Mouse (Mus musculus): ENCODE measurements around the gene Lama1.

Gene Lama1

DNA sequence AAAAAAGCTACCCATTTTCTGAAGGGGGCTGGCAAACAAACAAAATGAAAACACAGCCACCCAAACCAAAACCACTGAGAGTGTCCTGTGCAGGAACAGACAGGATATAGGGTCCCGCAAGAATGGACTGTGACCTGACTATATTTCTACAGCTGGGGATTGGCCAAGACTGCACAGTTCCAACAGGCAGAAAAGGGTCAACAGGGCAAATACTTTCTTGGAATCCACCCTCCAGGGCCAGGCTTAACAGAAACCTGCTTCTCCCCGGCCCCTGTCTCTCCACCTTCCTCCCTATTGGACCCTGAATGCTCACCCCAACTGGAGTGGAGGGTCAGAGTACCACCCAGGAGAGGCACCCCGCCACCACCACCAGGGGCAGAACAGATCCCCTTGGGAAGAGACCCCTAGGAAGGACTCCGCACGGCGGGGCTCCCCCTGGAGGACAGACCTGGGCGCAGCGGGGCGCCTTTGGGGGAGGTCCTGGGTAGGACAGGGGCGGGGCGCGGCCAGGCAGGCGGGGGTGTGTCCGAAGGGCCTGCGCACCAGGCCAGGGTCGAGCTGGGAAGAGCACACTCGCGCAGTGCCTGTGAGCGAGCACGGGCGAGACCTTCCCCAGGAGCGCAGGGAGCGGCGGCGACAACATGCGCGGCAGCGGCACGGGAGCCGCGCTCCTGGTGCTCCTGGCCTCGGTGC, at the start of gene Lama1:
Lama1 (plus strand) TSS at position 566 of the 693 bp plus-strand sequence.
- no peak for DNase-seq (ENCODE audit: low spot score)

DNA sequence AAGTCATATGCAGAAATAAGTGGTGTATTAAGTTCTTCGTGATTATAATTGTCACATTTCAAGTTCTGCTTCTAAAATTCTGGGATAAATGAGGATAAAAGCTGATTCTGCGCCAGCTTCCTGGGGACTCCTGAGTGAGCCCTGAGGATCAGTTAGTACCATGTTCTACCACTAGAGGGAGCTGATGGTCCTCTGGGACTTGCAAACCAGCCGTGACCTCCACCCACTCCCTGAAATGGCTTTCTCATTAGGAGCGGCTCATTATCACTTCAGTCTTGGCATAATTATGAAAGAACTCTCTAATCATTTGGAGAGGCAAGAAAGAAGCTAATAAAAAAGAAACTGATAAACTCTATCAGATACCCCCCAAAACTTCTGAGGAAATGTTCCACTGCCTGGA, 45.6 kb upstream of the Lama1 start:
- DNase-seq (ENCODE audit: low spot score) = no peak

DNA sequence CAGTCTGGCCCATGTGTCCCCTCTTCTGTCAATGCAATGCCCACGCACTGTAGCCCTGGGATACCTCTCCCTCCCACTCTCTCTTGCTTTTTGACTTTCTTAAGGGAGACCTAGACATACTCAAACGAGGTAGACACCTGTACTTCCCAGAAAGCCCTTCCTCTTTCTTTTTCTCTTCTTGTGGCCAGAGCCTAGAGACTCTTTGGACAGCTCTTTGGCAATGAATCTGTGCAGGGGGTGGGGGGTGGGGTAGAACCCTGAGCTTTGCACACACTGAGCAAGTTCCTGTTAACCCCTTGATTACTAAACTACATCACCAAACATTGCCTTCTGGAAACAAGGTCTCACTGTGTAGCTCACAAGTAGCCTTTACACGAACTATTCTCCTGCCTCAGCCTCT, 32.8 kb upstream of the Lama1 start:
- DNase-seq (ENCODE audit: low spot score) = no peak

DNA sequence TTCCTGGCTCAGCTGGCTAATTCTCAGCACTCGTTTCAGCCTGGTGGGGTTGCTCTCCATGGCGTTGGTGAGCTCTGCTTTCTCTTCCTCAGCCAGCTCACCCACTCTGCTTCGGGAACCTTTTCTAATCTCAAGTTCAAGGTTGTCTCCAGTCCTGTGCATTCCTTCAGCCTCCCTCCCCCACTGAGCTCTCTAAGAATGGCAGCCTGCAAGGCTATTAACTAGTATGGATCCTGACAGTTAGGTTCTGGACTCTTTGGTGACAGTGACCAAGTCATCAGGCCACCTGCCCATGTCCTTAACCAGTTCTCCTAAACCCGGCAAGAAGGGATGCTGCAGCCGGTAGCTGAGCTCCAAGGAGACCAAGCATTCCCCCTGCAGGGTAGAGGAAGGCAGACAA, 30.1 kb upstream of the Lama1 start:
- DNase-seq (ENCODE audit: low spot score) = no peak

DNA sequence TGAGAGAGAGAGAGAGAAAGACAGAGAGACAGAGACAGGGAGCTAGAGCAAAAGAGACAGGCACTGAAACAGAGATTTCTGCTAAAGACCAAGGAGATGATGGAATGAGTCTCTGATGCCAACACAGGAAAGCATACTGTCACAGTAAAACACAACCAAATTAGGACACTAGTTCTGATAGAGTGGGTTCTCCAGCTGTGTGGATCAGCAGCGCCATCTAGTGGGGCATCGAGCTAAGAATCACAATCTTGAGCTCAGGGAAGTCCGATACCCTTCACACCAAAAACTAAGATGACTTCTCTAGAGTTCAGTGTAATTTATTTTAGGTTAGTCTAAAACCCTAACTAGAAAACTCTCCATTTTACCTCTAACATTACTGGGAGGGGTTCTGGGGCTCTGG, 29.1 kb upstream of the Lama1 start:
- no peak for DNase-seq (ENCODE audit: low spot score)

DNA sequence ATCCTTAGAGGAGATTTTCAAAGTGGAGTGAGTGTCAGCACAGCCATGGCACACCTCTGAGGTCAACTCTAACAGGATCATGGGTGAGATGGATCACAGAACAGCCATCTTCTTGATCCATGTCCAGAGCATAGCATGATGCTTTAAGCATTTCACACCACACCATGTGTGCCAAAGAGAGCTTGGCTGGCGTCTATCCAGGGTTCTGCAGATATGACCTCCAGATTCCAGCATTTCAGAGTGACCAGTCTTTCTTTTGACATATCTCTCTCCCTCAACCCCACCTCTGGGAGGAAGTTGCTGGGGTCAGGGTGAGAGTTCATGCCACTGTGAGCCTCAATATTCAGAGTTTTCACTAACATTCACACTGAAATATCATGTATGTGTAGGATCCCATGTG, 18.5 kb upstream of the Lama1 start:
- DNase-seq (ENCODE audit: low spot score) = no peak

DNA sequence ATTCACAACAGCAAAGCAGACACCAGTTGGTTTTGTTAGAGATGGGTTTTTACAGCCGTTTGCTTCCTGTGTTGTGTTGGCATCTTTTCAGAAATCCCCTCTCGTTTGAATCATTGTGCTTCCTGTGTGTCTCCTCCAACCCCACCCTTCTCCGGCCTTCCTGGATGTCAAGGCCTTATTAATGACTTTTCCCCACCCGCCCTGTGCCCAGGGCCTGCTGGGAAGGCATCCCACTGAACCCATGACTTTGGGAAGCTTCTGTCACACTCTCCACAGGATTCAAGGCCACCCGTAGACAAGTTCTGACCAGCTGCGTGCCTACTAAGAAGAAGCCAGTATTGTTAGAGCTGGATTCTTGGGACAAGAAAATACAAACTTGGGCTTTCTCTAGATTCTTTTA, 16.0 kb upstream of the Lama1 start:
- DNase-seq (ENCODE audit: low spot score) = no peak

DNA sequence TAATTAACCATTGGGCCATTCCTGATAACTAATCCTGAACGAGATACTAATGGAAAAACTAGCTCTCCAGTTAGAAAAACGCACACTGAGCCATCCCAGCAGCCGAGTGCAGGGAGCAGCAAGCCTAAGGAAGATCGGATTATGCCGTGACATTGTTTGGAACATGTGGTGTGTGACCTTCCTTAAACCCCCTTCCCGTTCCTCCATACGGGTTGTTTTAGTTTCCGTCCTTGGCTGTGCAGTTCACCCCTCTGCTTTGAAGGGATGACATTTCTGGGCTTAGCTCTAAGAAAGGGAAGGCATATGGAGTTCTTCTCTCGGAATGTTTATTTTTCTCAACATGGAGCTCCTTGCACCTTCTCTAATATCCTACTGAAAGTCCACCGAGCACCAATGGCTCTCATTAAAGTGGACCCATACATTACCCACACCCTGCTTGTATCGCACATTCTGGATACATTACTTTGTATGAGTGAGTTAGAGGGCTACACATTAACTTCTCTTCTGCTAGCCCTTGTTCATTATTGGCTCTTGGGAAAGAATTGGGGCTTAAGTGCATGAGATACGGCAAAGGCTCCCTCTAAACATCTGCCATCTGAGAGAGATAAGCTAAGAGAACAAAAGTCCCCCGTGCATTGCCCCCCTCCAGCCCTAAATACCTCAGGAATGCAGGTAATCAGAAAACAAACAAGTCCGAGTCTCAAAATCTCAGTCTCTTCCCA, 11.9 kb upstream of the Lama1 start:
- DNase-seq (ENCODE audit: low spot score) = no peak

DNA sequence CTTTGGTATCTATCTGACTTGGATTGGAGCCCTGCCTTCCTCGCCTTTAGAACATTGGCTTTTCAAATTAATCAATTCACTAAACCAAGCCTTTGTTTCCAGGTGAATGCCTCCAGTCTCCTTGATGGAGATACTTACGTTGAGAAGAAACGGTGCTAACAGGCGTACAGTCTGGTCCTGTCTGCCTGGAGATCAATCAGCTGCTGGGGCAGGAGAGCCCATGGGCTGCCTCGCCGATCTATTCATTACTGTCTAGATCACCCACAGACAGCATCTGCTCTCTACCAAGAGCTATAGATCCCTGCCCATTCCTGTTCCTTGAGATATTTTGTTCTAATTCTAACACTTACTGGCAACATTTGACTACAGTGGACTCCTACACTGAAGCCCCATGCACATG, 9.6 kb upstream of the Lama1 start:
- no peak for DNase-seq (ENCODE audit: low spot score)

DNA sequence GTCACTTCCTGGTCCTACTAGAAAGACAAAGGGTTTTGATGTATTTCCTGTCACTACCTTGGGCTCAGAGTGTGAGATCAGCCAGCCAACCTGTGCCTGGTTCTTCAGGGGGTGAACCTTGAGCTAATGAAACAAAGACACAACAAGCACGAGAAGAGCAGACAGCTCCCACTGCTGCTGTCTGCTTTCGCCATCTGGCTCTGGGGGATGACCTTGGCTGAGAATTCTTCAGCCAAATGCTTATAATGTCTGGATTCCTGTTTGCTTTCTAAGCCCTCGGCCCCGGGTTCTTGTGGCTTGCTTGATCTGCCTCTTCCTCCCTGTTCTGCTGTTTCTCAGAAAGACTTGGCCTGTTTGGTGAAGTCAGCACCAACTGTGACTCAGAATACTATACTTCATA, 6.4 kb upstream of the Lama1 start:
- DNase-seq (ENCODE audit: low spot score) = no peak

DNA sequence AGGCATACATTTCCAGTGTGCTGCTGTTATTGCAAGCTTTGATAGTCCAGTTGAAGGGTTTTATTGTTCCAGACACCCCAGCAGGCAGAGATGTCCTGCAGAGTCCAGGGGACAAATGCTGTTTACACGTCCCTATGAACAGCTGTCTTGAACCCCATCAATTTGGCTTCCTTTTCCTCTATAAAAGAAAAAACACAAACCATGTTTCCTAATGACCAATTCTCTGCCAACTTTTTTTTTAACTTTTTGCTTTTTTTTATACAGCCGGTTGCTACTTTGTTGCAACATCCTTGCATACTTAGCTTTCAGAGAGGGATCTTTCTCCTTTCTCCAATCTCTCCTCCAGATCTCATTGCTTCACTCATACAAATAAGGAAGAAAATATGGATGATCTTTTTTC, 4.4 kb upstream of the Lama1 start:
- DNase-seq (ENCODE audit: low spot score) = no peak

DNA sequence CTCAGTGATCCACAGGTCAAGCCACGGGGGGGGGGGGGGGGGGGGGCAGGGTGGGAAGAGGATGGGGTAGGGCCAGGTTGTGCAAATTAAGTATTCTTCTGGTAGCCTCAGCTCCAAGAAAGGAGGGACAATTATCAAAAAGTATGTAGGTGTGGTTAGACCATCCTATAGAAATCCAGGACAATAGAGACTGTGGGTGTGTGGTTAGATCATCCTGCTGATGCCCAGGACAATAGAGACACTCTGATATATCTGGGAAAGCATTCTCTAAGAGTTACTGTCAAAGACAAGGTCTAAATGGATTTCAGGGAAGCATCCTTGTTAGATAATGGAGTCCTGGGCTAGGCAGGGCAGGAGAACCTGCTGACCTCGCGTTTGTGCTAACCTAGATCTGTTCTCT, 3.2 kb upstream of the Lama1 start:
- DNase-seq (ENCODE audit: low spot score) = no peak

DNA sequence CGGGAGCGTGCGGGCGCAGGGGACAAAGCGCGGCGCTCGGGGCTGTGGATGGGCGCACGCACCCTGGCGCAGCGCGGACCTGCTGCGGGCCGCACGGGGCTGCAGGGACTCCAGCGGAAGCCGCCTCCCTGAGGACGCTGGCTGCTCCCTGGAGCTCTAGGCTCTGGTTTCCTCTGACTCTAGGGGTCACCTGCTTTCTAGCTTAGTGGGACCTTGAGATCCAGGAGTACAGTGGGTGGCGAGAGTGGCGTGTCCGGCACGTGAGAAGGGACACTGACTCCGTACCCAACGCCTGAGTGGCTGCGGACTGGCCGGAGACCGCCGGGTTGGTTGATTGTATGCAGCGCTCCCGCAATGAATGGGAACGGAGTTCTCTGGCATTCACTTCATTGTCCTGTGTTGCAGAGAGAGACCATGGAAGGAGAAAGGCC, 417 bp downstream of the Lama1 start:
- no peak for DNase-seq (ENCODE audit: low spot score)

DNA sequence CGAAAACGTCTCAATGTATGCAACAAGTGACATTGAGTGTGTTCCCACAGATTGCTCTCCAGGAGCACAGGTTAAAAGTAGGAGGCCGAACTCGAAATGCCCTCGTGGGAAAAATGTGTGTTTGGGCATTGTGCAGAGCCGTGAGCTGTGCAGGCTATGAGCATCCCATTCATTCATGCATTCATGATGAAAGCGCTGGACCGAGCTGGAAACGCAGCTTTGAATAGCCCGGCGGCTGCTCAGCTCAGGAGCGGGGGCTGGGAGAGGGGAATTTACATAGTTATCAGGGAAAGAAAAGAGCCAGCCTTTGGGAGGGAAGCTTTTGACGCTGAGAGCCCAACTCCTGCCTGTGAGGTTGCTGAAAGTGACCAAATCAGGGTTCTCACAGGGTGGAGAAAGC, 1.2 kb downstream of the Lama1 start:
- no peak for DNase-seq (ENCODE audit: low spot score)

DNA sequence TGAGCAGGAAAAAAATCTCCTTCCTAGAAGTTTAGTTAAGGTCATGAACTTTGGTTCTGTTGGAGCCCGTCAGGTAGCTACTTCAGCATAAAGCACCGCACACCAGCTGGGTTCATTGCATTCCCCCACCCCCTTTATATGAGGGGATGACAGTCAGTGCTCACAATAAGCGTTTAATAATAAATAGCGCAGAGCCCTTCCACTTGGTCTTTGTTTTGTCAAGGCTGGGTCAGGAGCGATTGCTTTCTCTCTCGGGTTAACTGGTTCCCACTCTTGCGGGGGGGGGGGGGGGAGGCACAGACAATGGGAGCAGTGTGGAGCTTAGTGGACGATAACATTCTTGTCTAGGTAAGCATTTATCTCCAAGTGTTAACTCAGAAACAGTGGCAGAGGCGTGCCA, 4.7 kb downstream of the Lama1 start:
- no peak for DNase-seq (ENCODE audit: low spot score)

DNA sequence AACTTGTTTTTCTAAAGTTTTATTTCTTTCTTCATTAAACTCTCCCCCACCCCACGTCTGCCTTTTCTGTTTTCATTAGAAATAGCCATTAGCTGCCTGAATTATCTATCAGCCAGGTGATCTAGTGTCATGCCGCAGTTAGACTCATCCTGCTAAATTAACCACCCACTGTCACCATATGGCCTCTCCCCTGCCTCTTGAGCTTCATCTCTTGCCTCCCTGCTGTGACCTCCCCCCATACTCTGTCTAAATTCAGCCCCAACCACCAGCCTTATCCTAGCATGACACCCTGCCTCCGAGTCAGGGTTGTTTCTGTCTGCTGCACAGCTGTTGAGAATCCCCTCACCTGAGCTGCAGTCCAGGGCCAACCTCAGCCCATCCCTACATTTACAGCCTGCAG, 5.9 kb downstream of the Lama1 start:
- no peak for DNase-seq (ENCODE audit: low spot score)

DNA sequence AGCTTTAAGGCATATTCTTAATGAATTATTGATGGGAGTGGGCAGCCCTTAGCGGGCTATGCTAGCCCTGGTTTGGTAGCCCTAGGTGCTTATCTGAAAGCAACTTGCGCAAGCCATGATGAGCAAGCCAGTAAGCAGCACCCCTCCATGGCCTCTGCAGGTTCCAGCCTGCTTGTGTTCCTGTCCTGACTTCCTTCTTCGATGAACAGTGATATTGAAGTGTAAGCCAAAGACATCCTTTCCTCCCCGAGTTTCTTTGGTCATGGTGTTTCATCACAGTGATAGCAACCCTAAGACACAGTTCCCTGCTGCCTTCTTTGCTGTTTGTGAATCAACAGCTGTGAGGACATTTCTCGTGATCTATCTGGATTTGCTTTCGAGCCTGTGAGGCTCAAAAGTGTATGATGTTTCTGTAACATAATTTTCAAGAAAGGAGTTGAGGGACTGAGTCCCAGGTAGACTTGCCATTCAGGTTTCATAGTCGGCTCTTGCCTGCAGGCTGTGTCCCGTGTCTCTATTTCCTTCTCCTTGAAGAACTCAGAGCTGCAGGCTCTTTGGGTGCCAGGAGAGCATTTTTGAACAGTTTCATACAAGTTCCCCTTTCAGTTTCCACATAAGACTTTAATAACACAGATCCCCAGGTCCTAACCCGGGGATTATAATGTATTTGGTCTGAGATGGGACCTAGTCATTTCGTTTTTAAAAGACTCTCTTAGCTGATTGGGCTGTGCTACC, 8.1 kb downstream of the Lama1 start:
- DNase-seq (ENCODE audit: low spot score) = no peak

DNA sequence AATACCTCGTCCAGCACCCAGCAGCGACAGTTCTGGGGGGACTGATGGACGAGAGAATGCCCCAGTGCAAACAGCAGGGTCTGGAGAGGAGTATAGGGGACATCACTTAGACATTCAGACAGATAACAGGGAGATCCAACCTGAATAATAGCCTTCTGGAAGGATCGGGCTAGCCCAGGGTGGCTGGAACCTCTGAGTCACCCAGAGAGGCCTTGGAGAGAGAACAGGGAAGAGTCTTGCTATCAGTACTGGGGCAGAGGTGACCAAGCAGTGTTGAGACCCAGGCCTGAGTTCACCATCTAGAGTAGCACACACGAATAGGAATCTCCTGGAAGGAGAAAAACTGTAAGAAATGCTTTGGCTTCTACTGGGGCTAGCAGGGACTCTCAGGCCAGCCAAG, 9.3 kb downstream of the Lama1 start:
- no peak for DNase-seq (ENCODE audit: low spot score)

DNA sequence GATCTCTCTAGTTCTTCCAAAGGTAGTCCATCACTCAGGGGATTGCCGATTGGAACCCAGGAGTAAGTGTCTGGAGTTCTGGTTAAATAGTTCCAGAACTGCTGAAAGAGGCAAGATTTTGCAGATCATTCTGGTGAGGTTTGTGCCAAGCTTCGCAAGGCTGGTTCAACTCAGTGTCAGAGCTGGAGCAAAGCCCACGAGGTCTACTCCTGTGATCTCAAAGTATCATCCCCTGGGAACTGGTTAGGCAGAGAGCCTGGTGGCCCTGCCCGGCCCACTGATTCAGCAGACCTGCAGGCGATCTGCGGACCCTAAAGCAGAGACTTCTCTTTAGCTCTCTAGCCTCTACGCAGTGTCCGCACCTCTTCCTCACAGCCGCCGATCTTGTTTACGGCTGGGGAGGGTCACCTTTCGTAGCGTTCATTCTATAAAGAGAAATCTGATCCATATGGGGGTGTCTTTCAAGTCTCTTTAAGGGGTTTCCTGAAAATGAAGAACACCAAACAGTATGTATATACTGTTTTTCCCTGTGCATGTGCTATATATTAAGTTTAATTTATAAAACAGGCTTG, 10.8 kb downstream of the Lama1 start:
- no peak for DNase-seq (ENCODE audit: low spot score)

DNA sequence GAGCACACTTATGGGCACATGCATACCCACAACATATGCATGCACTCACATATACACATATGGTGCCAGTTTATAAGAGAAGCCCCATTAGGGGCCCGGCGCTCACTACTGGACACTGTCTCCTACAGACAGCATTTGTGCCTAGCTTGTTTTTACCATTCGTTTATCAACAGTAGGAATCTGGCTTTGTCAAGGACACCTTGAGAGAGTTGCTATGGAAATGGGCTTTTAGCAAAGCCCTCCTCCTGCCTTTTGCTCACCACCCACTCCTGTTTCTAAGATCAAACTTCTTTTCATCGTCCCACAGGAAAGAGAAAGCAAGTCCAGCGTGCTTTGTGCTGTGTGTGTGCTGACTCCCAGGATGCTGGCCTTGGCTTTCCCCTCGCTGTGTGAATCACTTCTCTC, 13.3 kb downstream of the Lama1 start:
- no peak for DNase-seq (ENCODE audit: low spot score)

DNA sequence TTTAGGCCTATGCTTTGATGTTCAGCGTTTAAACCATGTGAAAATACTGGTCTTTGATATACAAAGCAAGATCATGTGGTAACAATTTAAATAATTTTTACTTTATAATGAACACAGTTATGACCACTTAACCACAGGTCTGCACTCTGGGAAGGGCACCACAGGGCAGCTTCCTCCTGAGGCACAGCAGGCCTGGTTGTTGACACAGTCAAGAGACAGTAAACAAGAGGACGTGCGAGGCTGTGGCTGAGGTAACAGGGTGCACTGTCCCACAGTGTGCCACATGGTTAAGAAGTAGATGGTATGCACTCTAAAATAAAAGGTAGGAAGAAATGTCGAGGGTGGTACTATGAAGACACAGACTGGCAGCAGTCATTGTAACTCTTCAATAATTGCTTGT, 14.3 kb downstream of the Lama1 start:
- no peak for DNase-seq (ENCODE audit: low spot score)

DNA sequence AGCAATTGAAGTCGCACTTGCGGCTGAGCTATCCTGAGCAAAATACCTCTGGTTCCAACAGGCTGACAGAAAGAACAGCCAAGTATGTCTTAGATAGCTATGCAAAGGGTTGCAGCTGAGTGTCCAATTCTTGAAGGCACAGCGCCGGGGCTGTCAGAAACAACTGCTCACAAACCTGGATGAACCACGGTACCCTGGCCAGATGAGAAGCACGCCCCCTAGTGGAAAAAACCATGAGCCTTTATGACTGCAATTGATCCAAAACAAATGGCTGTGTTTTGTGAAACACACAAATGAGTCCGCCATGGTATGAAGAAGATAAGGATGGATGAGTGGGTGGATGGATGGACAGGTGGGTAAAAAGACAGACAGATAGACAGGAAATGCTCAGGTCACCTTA, 15.9 kb downstream of the Lama1 start:
- no peak for DNase-seq (ENCODE audit: low spot score)

DNA sequence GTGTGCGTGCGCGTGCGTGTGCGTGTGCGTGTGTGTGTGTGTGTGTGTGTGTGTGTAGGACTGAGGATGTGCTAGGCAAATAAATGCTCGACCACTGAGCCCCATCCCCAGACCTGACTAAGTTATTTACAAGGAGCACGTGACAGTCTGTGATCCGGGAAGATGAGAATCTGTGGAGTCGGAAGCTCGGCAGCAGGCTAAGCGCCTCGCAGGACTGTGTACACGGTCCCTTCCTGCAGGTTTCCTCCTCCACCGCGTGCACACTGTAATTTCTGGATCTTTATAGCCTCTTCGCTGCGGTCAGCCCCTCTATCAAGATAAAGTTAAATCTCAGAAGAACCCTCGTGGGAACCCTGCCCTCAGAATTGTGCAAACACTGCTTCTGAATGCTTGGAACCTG, 18.4 kb downstream of the Lama1 start:
- no peak for DNase-seq (ENCODE audit: low spot score)
